Mouse (Mus musculus) heart, adult 2 months (tissue): Measurements from ENCODE around the gene Treml4. TPM values are rescaled to one million over a fixed set of nuclear protein-coding genes. Genes with fewer than 3 reads are reported as not detected.

ENCODE experiments used
- DNase-seq, 2 experiments: peaks; one replicate each; pipeline ENCODE4 v3.0.0; 2021
- H3K27ac ChIP-seq: fragments of 200-600 bp; 2 replicates; pipeline ENCODE4 v1.8.1; 2022
- H3K27me3 ChIP-seq: fragments of 200-500 bp; 2 replicates; pipeline ENCODE4 v1.6.1; 2012; ENCODE audit warnings: mild to moderate bottlenecking, low read length, inconsistent platforms, mixed read lengths; ENCODE audit not compliant: control insufficient read depth, insufficient read depth
- H3K36me3 ChIP-seq: fragments of 200-500 bp; 2 replicates; pipeline ENCODE4 v1.6.1; 2012; ENCODE audit warnings: low read length, inconsistent platforms; ENCODE audit not compliant: control insufficient read depth, insufficient read depth
- H3K4me1 ChIP-seq: fragments of 200-500 bp; 2 replicates; pipeline ENCODE4 v1.6.1; 2011; ENCODE audit warnings: low read length; ENCODE audit not compliant: control insufficient read depth, insufficient read depth
- H3K4me3 ChIP-seq: fragments of 200-600 bp; 2 replicates; pipeline ENCODE4 v1.8.1; 2022
- H3K79me2 ChIP-seq: fragments of 200-500 bp; replicated peaks from 2 replicates; pipeline ENCODE4 v1.6.1; 2012; ENCODE audit warnings: mild to moderate bottlenecking, inconsistent platforms, low read length, moderate library complexity, mixed read lengths; ENCODE audit not compliant: control insufficient read depth, insufficient read depth
- H3K9ac ChIP-seq: fragments of 200-500 bp; 2 replicates; pipeline ENCODE4 v1.6.1; 2012; ENCODE audit warnings: low read depth, mild to moderate bottlenecking, control low read depth, inconsistent platforms, low read length, mixed read lengths
- CTCF ChIP-seq: fragments of 200-600 bp; IDR thresholded peaks from 2 replicates; pipeline ENCODE4 v1.8.1; 2022; ENCODE audit warnings: antibody characterized with exemption, mild to moderate bottlenecking, moderate library complexity
- EP300 ChIP-seq: fragments of 200-500 bp; IDR thresholded peaks from 2 replicates; pipeline ENCODE4 v1.6.1; 2011; ENCODE audit warnings: low read depth, low read length, control low read depth; ENCODE audit not compliant: insufficient read depth
- POLR2A ChIP-seq: fragments of 200-500 bp; IDR thresholded peaks from 2 replicates; pipeline ENCODE4 v1.6.1; 2011; ENCODE audit warnings: mild to moderate bottlenecking, low read depth, low read length, control low read depth; ENCODE audit not compliant: insufficient read depth
- WGBS: fragments of 180-500 bp; shearing (Covaris S2); methylation state at CpG from one replicate; pipeline ENCODE4 v1.1.7; 2018; 5-methylcytosine and 5-hydroxymethylcytosine counted together
- intact Hi-C: fragments of 180-260 bp; cut with DNase I; formaldehyde crosslinking; loops from one replicate; pipeline ENCODE4 v1.15.1; 2025
- polyA plus RNA-seq: library from polyadenylated mRNA; depleted of rRNA; stranded (reverse); fragments of >200 nt; gene quantifications from 2 replicates; pipeline ENCODE4 v1.2.3, GENCODE M21; 2012
- total RNA-seq, 2 experiments: library from RNA; stranded (reverse); gene quantifications; 2 replicates each; pipeline ENCODE4 v1.2.3; 2021

Treml4 gene
- total and polyA plus RNA-seq, 3 experiments, result 0.31 to 1.9 TPM; not detected in 1

DNA sequence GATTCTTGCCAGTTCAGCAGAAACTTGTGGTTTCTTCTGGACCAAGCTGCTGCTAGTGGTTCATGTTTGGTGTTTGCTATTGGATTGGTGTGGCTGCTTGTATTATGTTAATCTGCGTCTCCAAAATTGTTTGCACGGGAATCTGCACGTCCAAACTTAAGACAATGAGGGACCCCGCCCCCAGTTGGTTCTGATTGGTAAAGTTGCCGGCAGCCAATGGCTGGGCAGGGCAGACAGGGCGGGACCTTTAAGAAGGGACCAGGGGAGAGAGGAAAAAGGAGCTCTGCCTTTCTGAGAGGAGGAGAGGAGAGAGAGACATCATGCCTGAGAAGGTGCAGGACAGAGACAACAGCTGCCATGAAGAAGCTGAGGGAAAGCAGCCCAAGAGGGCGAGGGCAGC is 11.6 kb downstream of the Treml4 start:
- DNase-seq, result no peak
- TF ChIP-seq EP300 (no peak), POLR2A (no peak)
- Histone ChIP-seq H3K79me2 (no peaks in the 10 kb centered on the region), H3K9ac (no peak overlapping the region), H3K27ac (no peak overlapping the region), H3K36me3 (no peaks in the 10 kb centered on the region), H3K27me3 (no peaks in the 10 kb centered on the region), H3K4me3 (no peak overlapping the region), H3K4me1 (no peaks in the 10 kb centered on the region)
- 55% methylated on average over 7 of the region's 7 CpGs for WGBS
- intact Hi-C loops, result loop anchor here (2.0 kb wide), 1 partner anchor 327 kb away; no protein-coding TSS in a partner anchor

DNA sequence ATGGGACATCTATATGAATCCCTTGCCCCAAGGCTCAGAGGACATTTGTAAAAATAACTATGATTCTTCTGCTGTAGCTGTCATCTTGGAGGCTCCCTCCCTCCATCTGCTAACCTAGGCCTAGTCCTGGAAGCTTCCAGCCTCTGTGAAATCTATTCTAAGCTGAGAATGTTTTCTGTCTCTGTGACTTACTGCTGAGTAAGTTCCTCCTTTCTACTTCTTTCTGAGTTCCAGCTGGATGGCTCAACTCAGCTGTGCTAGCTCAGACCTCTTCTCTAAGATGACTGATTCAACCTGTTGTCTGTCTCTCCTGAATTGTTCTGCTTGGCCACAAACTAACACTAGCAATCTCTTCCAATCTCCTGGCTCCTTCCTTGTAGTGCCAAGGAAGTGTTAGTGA is 14.3 kb downstream of the Treml4 start:
- Histone ChIP-seq H3K9ac (no peak overlapping the region), H3K27me3 (no peaks in the 10 kb centered on the region), H3K27ac (no peak overlapping the region), H3K79me2 (no peaks in the 10 kb centered on the region), H3K4me3 (no peak overlapping the region), H3K4me1 (no peaks in the 10 kb centered on the region), H3K36me3 (no peaks in the 10 kb centered on the region)
- intact Hi-C loops, result no loop called here
- no peak for TF ChIP-seq POLR2A
- no peak for TF ChIP-seq CTCF
- no peak for TF ChIP-seq EP300
- no peak for DNase-seq

DNA sequence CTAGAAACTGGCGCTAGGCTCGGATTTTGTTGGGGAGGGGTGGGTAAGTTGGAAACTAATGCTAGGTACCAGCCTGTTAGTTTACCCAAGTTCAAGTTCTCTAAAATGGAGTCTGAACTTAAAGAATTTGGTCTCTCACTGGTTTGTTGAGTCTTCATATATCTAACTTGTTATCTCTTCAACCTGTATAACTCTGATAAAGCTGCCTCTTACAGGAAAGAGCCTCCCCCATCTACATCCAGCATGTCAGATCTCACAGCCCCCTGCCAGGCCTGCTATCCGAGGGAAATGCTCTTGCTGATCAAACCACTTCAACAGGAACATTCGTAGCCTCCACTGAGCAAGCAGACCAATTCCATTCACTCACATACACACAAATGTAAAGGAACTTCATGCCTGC is 14.9 kb downstream of the Treml4 start:
- no peak overlapping the region for H3K4me3 ChIP-seq
- H3K9ac ChIP-seq, result no peak overlapping the region
- intact Hi-C loops, result no loop called here
- H3K36me3 ChIP-seq, result no peaks in the 10 kb centered on the region
- TF ChIP-seq EP300 (no peak), POLR2A (no peak), CTCF (no peak)
- no peaks in the 10 kb centered on the region for H3K27me3 ChIP-seq
- DNase-seq, result no peak
- no peak overlapping the region for H3K27ac ChIP-seq
- WGBS, result 71% methylated on average over 4 of the region's 4 CpGs
- no peaks in the 10 kb centered on the region for H3K4me1 ChIP-seq
- no peaks in the 10 kb centered on the region for H3K79me2 ChIP-seq

DNA sequence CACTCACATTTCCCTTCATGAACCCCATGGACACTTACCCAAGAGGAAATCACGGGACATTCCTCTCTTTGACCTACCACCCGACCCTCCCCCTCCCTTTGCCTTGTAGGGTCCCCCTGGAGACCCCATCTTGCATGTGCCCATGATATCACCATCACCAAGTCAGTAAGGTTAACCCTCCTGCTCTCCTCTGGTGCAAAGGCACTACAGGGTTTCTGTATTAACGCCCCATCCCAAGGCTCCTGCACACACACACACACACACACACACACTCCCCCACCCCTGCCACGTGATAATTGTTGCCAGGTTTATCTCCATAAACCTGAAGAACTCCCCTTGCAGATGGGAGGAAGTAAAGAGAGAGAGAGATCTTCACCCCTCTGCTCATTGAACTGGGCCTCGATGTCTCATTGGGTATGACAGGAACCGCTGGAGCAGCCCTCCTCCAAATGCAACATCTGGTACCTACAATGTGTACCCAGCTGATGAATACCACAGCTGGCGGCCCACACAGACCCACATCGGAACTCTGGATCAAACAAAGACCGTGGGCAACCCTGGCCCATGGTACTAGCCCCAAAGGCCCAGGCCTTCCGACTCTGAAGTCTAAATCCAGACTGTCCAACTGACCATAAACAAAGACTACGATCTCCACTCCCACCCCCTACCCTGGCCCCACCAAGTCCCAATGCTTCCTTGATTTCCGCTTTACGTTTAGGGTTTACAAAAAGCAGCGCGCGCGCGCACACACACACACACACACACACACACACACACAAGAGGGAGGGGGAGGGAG is 17.0 kb downstream of the Treml4 start:
- Histone ChIP-seq H3K79me2 (no peaks in the 10 kb centered on the region), H3K4me1 (no peaks in the 10 kb centered on the region), H3K4me3 (no peak overlapping the region), H3K27me3 (no peaks in the 10 kb centered on the region), H3K9ac (no peak overlapping the region), H3K36me3 (no peaks in the 10 kb centered on the region), H3K27ac (no peak overlapping the region)
- no peak for DNase-seq
- WGBS, result 30% methylated on average over 18 of the region's 18 CpGs
- intact Hi-C loops, result no loop called here
- TF ChIP-seq POLR2A (no peak), CTCF (no peak), EP300 (no peak)

DNA sequence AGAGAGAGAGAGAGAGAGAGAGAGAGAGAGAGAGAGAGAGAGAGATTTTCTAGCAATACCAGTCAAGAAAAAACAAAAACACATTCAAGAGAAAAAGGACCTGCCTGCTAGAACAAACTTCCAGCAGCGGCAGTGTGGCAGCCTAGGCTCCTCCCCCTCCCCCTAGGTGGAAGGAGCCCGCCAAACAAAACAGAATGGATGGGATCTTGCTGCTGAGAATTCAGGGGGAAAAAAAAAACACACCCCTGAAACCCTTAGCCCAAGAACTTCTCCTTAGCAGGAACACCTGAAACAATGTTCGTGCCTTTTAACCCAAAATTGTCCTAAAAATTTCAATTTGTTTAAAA is 17.6 kb downstream of the Treml4 start:
- no peak overlapping the region for H3K4me3 ChIP-seq
- no peak overlapping the region for H3K27ac ChIP-seq
- H3K4me1 ChIP-seq, result no peaks in the 10 kb centered on the region
- TF ChIP-seq POLR2A, result no peak
- TF ChIP-seq EP300, result no peak
- no peak for TF ChIP-seq CTCF
- H3K36me3 ChIP-seq, result no peaks in the 10 kb centered on the region
- no peak for DNase-seq
- no peaks in the 10 kb centered on the region for H3K27me3 ChIP-seq
- H3K9ac ChIP-seq, result no peak overlapping the region
- H3K79me2 ChIP-seq, result no peaks in the 10 kb centered on the region
- intact Hi-C loops, result no loop called here
- WGBS, result 17% methylated on average over 3 of the region's 3 CpGs

DNA sequence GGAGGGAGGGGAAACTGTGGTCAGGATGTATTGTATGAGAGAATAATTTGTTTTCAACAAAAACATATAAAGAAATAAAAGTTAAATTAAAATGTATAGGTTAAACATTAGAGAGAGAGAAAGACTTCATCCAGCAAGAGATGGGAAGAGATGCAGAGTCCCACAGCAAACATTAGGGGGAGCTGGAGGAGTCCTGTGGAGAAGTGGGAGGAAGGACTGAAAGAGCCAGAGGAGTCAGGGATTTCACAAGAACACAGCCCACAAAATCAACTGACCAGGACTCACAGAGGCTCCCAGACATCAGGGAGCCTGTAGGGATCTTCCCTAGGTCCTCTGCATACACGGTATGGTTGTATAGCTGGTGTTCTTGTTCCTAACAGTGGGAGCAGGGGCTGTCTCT is 22.7 kb downstream of the Treml4 start:
- Histone ChIP-seq H3K4me1 (no peaks in the 10 kb centered on the region), H3K36me3 (no peaks in the 10 kb centered on the region), H3K79me2 (no peaks in the 10 kb centered on the region), H3K4me3 (no peak overlapping the region), H3K27ac (no peak overlapping the region), H3K27me3 (no peaks in the 10 kb centered on the region), H3K9ac (no peak overlapping the region)
- WGBS, result 36% methylated on average over 1 of the region's 1 CpGs
- no peak for DNase-seq
- TF ChIP-seq CTCF, result peak; percentile 28
- no peak for TF ChIP-seq POLR2A
- TF ChIP-seq EP300, result no peak
- intact Hi-C loops, result no loop called here
